Mouse (Mus musculus) lung, postnatal 0 days (tissue): Measurements from ENCODE around the gene Pfn5. TPM values are rescaled to one million over a fixed set of nuclear protein-coding genes. Genes with fewer than 3 reads are reported as not detected.
"Not testable (repeated sequence)": the region's sequence is repeated elsewhere in the genome, so short reads cannot be mapped to it uniquely, and the experiment has no call there.

Experiments
- ATAC-seq: fragments of 200-750 bp; cut with Nextera tagmentation; 2 replicates; pipeline ENCODE4 v1.8.0; 2017; ENCODE audit warnings: moderate library complexity
- DNase-seq: peaks from one replicate; pipeline ENCODE4 v3.0.0-alpha.2; 2016; ENCODE audit warnings: low spot score
- H3K27ac ChIP-seq: fragments of 300-500 bp; sonication (generic); 2 replicates; pipeline ENCODE4 v1.5.1; 2014; ENCODE audit warnings: antibody characterized with exemption, mild to moderate bottlenecking, low read length, mixed read lengths
- H3K27me3 ChIP-seq: fragments of 300-500 bp; sonication (generic); replicated peaks from 2 replicates; pipeline ENCODE4 v1.6.1; 2014; ENCODE audit warnings: low read length, mixed read lengths; ENCODE audit not compliant: insufficient read depth
- H3K36me3 ChIP-seq: fragments of 300-500 bp; sonication (generic); 2 replicates; pipeline ENCODE4 v1.6.1; 2014; ENCODE audit warnings: low read length, mixed read lengths; ENCODE audit not compliant: insufficient read depth
- H3K4me1 ChIP-seq: fragments of 300-500 bp; sonication (generic); 2 replicates; pipeline ENCODE4 v1.6.1; 2014; ENCODE audit warnings: antibody characterized with exemption, low read depth, low read length, mixed read lengths; ENCODE audit not compliant: insufficient read depth
- H3K4me2 ChIP-seq: fragments of 300-500 bp; sonication (generic); replicated peaks from 2 replicates; pipeline ENCODE4 v1.6.1; 2014; ENCODE audit warnings: low read depth, mild to moderate bottlenecking, low read length, moderate library complexity, mixed read lengths
- H3K4me3 ChIP-seq: fragments of 300-500 bp; sonication (generic); 2 replicates; pipeline ENCODE4 v1.5.1; 2014; ENCODE audit warnings: low read depth, low read length
- H3K9ac ChIP-seq: fragments of 300-500 bp; sonication (generic); replicated peaks from 2 replicates; pipeline ENCODE4 v1.6.1; 2014; ENCODE audit warnings: low read depth, mild to moderate bottlenecking
- H3K9me3 ChIP-seq: fragments of 300-500 bp; sonication (generic); 2 replicates; pipeline ENCODE4 v1.6.1; 2016; ENCODE audit warnings: low read length, mixed read lengths
- CTCF ChIP-seq: IDR thresholded peaks from 2 replicates; pipeline ENCODE4 v1.5.1; 2016; ENCODE audit warnings: antibody characterized with exemption, mild to moderate bottlenecking
- EP300 ChIP-seq: IDR thresholded peaks from 2 replicates; pipeline ENCODE4 v1.6.1; 2016; ENCODE audit warnings: antibody characterized with exemption, mild to moderate bottlenecking, control low read depth
- WGBS: fragments of 180-500 bp; shearing (Covaris S2); extraction: QIAGEN DNeasy Blood & Tissue Kit; methylation state at CpG from one replicate; pipeline ENCODE4 v1.1.7; 2014; 5-methylcytosine and 5-hydroxymethylcytosine counted together
- polyA plus RNA-seq: library from polyadenylated mRNA; unstranded; fragments of >200 nt; fragmentation: Nextera tagmentation; extraction: Ambion mirVana; gene quantifications from 2 replicates; pipeline ENCODE4 v1.2.1, GENCODE M21; 2015

The Pfn5 gene
- not detected in 2 replicates for polyA plus RNA-seq

DNA sequence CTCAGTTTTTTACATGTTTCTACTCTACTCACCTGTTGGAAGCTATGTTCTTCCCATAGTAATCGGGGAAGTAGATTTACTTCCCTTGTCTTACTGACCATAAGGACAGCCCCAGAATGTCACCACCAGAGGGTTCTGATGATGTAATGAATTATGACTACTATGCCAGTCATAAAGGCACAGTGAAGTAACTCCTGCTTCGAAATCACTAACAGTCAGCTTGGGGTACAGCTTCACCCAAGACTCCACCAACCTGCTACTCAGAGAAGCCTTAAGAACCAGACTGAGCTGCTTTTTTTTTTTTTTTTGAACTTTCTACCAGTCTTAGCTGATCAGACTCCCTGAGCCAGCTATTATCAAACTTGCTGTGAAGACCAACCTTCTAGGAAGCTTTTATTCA lies at the start of gene Pfn5, which contains the start of gene Asb12:
Gene Pfn5, plus strand, starts transcription at position 218 of the 400 bp plus-strand sequence.
Gene Asb12, minus strand, starts transcription at position 101 of the 400 bp plus-strand sequence.
- Histone ChIP-seq H3K9ac (no peak within 1 kb of the TSS), H3K4me1 (no peaks in the 10 kb centered on the region), H3K27me3 (no peaks in the 10 kb centered on the region), H3K4me2 (no peak within 1 kb of the TSS), H3K27ac (no peak within 1 kb of the TSS), H3K9me3 (no peaks in the 10 kb centered on the region), H3K36me3 (no peaks in the 10 kb centered on the region), H3K4me3 (no peak within 1 kb of the TSS)
- WGBS, result 87% methylated on average over 2 of the region's 2 CpGs
- TF ChIP-seq EP300 (no peak), CTCF (no peak)
- ATAC-seq (no peak), DNase-seq (no peak)

DNA sequence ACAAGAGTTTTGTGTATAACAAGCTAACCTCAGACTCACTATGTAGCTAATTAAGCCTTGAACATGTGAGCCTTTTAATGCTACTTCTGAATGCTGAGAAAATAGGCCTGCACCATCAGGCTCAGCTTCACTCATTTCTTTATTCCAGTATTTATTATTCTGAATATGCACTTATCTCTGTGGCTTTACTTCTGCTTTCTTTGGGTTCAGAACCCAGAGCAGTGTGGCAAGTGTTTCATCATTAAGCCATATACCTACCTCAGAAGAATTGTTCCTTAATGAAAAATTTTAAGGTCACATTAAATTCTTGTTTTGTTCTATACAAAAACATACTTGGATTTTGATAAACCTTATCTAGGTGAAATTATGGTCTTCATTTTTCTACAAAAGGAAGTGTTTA lies 34.0 kb upstream of the Pfn5 start:
- Histone ChIP-seq H3K4me1 (no peaks in the 10 kb centered on the region), H3K36me3 (no peaks in the 10 kb centered on the region), H3K4me2 (no peak overlapping the region), H3K9me3 (no peaks in the 10 kb centered on the region), H3K9ac (no peak overlapping the region), H3K27ac (no peak overlapping the region), H3K27me3 (no peaks in the 10 kb centered on the region), H3K4me3 (no peak overlapping the region)
- DNase-seq, result no peak
- TF ChIP-seq CTCF, result no peak
- TF ChIP-seq EP300, result no peak
- ATAC-seq, result no peak

DNA sequence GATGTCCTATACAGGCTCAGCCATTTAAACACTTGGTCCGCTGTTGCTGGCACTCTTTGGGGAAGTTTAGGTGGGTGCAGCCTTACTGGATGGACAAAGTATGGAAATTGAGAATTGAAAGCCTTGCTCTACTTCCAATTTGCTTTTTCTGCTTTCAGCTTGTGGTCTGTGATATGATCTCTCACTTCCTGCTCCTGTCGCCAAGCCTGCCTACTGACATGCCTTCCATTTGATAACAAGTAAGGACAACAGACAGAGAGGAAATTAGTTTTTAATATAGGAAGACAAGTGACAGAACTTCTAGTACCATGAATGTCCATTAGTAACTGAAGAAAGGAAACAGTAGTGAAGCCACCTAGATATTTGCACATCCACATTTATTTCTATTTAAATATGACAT lies 32.7 kb upstream of the Pfn5 start:
- Histone ChIP-seq H3K4me2 (no peak overlapping the region), H3K9me3 (no peaks in the 10 kb centered on the region), H3K36me3 (no peaks in the 10 kb centered on the region), H3K4me3 (no peak overlapping the region), H3K27me3 (no peaks in the 10 kb centered on the region), H3K27ac (no peak overlapping the region), H3K9ac (no peak overlapping the region), H3K4me1 (no peaks in the 10 kb centered on the region)
- WGBS, result 67% methylated on average over 2 of the region's 2 CpGs
- DNase-seq, result no peak
- ATAC-seq, result no peak
- TF ChIP-seq CTCF (no peak), EP300 (no peak)

DNA sequence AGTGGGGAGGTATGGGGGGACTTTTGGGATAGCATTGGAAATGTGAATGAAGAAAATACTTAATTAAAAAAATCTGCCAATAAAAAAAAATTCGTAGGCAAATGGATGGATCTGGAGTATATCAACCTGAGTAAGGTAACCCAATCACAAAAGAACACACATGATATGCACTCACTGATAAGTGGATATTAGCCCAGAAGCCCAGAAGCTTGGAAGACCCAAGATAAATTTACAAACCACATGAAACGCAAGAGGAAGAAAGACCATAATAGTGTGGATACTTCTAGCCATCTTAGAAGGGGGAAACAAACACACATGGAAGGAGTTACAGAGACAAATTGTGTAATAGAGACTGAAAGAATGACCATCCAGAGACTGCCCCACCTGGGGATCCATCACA lies 22.4 kb upstream of the Pfn5 start:
- WGBS, result 91% methylated on average over 2 of the region's 2 CpGs
- not testable (repeated sequence) for H3K9ac ChIP-seq, H3K4me1 ChIP-seq, H3K36me3 ChIP-seq, DNase-seq, H3K4me2 ChIP-seq, H3K9me3 ChIP-seq, H3K4me3 ChIP-seq, H3K27me3 ChIP-seq, H3K27ac ChIP-seq, ATAC-seq

DNA sequence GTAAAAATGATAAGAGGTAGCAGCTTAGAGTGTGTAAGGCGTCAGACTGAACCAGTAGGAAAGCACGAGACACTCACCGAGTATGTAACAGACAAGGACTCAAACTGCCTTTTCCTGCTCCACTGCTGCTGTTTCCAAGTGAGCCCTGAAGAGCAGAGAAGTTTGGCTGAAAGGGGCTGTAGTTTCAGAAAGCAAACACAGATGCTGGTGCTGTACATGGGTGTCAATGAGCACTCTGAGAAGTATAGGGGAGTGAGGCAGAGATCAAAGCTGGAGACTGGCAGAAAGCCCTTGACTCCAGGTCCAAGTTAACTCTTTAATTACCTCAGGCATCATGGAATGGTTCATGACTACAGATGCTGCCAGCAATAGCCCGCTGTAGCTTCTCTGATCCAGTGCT lies 3.6 kb upstream of the Pfn5 start:
- WGBS, result 52% methylated on average over 4 of the region's 4 CpGs
- TF ChIP-seq CTCF (no peak), EP300 (no peak)

DNA sequence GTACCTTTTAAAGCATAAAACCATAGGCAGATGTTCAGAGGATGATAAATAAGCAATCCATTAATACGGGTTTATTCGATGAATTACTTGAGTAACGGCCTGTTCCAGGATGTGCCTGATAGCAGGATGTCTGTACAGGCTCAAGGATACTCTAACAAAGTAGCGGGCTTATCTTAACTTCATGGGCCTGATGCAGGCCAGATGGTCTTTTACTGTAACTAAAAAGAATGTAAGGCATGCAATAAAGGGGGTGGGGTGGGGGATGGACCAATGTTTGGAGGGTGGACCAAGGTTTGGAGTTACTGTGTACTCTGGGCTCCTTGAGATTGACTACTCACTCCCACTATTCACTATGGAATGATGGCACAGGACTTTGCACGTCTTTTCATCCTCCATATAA lies 42.7 kb downstream of the Pfn5 start:
- TF ChIP-seq CTCF, result no peak
- no peak for TF ChIP-seq EP300
- Histone ChIP-seq H3K4me2 (no peak overlapping the region), H3K9me3 (no peaks in the 10 kb centered on the region), H3K27ac (no peak overlapping the region), H3K4me3 (no peak overlapping the region), H3K36me3 (no peaks in the 10 kb centered on the region), H3K4me1 (no peaks in the 10 kb centered on the region), H3K9ac (no peak overlapping the region), H3K27me3 (no peaks in the 10 kb centered on the region)
- ATAC-seq (no peak), DNase-seq (no peak)
- 32% methylated on average over 5 of the region's 5 CpGs for WGBS

More for the DNA sequence above, 3.6 kb upstream of the Pfn5 start:
- H3K4me2 ChIP-seq, result no peak overlapping the region
- H3K4me1 ChIP-seq, result no peaks in the 10 kb centered on the region
- no peak overlapping the region for H3K9ac ChIP-seq
- ATAC-seq (no peak; the same call in 1 of the 2 replicates), DNase-seq (peak; percentile 5)
- H3K27ac ChIP-seq, result no peak overlapping the region
- no peak overlapping the region for H3K4me3 ChIP-seq
- no peaks in the 10 kb centered on the region for H3K36me3 ChIP-seq
- no peaks in the 10 kb centered on the region for H3K9me3 ChIP-seq
- no peaks in the 10 kb centered on the region for H3K27me3 ChIP-seq

Other genes with a start within 250 kb of the Pfn5 start
- 7.9 and 8.5 TPM in 2 replicates for gene Amer1, start 113.2 kb upstream of the Pfn5 start, polyA plus RNA-seq
- not detected in 2 replicates for gene Asb12, start 117 bp upstream of the Pfn5 start, polyA plus RNA-seq
- 5.3 and 6.0 TPM in 2 replicates for gene Zc4h2, start 100.4 kb downstream of the Pfn5 start, polyA plus RNA-seq
- gene Zc3h12b, start 153.6 kb downstream of the Pfn5 start, polyA plus RNA-seq, result 0.38 and 0.68 TPM in 2 replicates